Mouse (Mus musculus): ENCODE data around the gene Dusp9. TPM values are rescaled to one million over a fixed set of nuclear protein-coding genes. Genes with fewer than 3 reads are reported as not detected.

The Dusp9 gene
- polyA plus RNA-seq, 1 experiment from 2014 or later = 23.5 TPM

DNA sequence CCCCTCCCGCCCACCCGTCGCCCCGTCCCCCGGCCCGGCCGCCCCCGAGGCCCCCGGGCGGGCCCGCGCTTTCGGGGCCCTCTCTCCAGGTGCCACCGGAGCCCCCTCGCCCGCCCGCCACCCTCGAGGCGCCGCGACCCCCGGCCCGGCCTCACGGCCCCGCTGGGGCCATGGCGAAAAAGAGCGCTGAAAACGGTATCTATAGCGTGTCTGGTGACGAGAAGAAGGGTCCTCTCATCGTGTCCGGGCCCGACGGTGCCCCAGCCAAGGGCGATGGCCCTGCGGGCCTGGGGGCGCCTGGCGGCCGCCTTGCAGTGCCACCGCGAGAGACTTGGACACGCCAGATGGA is 34.4 kb downstream of the Dusp9 start:
- peak overlapping the region; percentile 76 for H3K27ac ChIP-seq

GRCm38 (mm10) chrX:73673968-73674661 is 34.9 kb downstream of the Dusp9 start:
- Histone ChIP-seq H3K4me3 (replicated peaks; ENCODE audit: low read depth, low read length) (peak overlapping the region; percentile 52), H3K36me3 (ENCODE audit: insufficient read depth, low read length) (no peaks in the 10 kb centered on the region), H3K9me3 (replicated peaks; ENCODE audit: low read length) (no peaks in the 10 kb centered on the region), H3K27me3 (ENCODE audit: insufficient read depth, low read length) (no peaks in the 10 kb centered on the region), H3K4me1 (replicated peaks; ENCODE audit: insufficient read depth, low read length) (no peaks in the 10 kb centered on the region), H3K9ac (ENCODE audit: low read depth, low read length) (peak overlapping the region; percentile 78), H3K27ac (peak overlapping the region; percentile 76), H3K4me2 (ENCODE audit: low read length) (peak overlapping the region; percentile 68)
- WGBS = 29% methylated on average over 20 of the region's 20 CpGs
- DNase-seq (ENCODE audit: low spot score) (peak; percentile 19), ATAC-seq (replicated peaks; ENCODE audit: low FRiP score, low read depth) (peak; percentile 82)
- no peak for TF ChIP-seq CTCF (IDR thresholded peaks at IDR 0.05; ENCODE audit: low read depth)

More for the DNA sequence above, 34.4 kb downstream of the Dusp9 start:
- Histone ChIP-seq H3K9ac (ENCODE audit: low read depth, low read length) (peak overlapping the region; percentile 78), H3K4me2 (ENCODE audit: low read length) (peak overlapping the region; percentile 68), H3K27me3 (ENCODE audit: insufficient read depth, low read length) (no peaks in the 10 kb centered on the region), H3K4me1 (replicated peaks; ENCODE audit: insufficient read depth, low read length) (no peaks in the 10 kb centered on the region), H3K36me3 (ENCODE audit: insufficient read depth, low read length) (no peaks in the 10 kb centered on the region), H3K9me3 (replicated peaks; ENCODE audit: low read length) (no peaks in the 10 kb centered on the region), H3K4me3 (replicated peaks; ENCODE audit: low read depth, low read length) (peak overlapping the region; percentile 52)
- WGBS = 27% methylated on average over 34 of the region's 42 CpGs
- no peak for TF ChIP-seq CTCF (IDR thresholded peaks at IDR 0.05; ENCODE audit: low read depth)
- peak; percentile 18; the same call in 1 of the 2 replicates for ATAC-seq (replicated peaks; ENCODE audit: low FRiP score, low read depth)
- DNase-seq (ENCODE audit: low spot score) = no peak

DNA sequence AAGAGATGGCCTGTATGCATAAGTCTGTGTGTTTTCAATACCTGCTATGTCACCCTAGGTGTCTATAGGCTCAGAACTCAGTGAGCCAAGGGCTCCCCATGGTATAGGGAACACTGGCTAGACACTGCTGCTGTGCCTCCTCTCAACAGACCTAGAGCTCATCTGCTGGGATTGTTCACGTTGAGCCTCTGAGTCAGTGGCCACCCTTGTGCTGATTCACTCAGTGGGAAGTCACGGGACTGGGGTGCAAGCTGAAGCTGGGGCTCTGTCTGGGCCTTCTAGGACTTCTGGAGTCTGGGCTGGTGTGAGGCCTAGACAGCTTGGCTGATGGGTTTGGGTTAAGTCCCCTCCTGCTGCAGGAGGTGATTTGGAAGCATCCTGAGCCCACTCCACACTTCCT is 36.0 kb downstream of the Dusp9 start:
- H3K27me3 ChIP-seq (ENCODE audit: insufficient read depth, low read length) = no peaks in the 10 kb centered on the region
- DNase-seq (ENCODE audit: low spot score) = no peak
- H3K4me2 ChIP-seq (ENCODE audit: low read length) = peak overlapping the region; percentile 68
- no peak overlapping the region for H3K4me3 ChIP-seq (replicated peaks; ENCODE audit: low read depth, low read length)
- H3K9me3 ChIP-seq (replicated peaks; ENCODE audit: low read length) = no peaks in the 10 kb centered on the region
- WGBS = 85% methylated on average over 2 of the region's 2 CpGs
- H3K36me3 ChIP-seq (ENCODE audit: insufficient read depth, low read length) = no peaks in the 10 kb centered on the region
- no peak overlapping the region for H3K27ac ChIP-seq
- no peaks in the 10 kb centered on the region for H3K4me1 ChIP-seq (replicated peaks; ENCODE audit: insufficient read depth, low read length)
- H3K9ac ChIP-seq (ENCODE audit: low read depth, low read length) = no peak overlapping the region
- TF ChIP-seq CTCF (IDR thresholded peaks at IDR 0.05; ENCODE audit: low read depth) = no peak
- ATAC-seq (replicated peaks; ENCODE audit: low FRiP score, low read depth) = no peak

DNA sequence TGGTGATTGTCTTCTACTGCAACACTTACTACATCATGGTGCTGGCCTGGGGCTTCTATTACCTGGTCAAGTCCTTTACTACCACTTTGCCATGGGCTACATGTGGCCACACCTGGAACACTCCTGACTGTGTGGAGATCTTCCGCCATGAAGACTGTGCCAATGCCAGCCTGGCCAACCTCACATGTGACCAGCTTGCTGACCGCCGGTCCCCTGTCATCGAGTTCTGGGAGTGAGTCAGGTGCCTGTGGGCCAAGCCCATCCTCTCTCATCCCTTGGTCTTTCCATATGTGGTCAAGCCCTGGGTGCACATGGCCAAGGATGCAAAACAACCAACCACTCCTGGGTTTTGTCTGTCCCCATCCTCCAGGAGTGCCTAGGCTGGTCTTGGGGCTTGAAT is 37.4 kb downstream of the Dusp9 start:
- Histone ChIP-seq H3K4me2 (ENCODE audit: low read length) (no peak overlapping the region), H3K4me1 (replicated peaks; ENCODE audit: insufficient read depth, low read length) (no peaks in the 10 kb centered on the region), H3K27me3 (ENCODE audit: insufficient read depth, low read length) (no peaks in the 10 kb centered on the region), H3K9ac (ENCODE audit: low read depth, low read length) (no peak overlapping the region), H3K9me3 (replicated peaks; ENCODE audit: low read length) (no peaks in the 10 kb centered on the region), H3K36me3 (ENCODE audit: insufficient read depth, low read length) (no peaks in the 10 kb centered on the region), H3K4me3 (replicated peaks; ENCODE audit: low read depth, low read length) (no peak overlapping the region), H3K27ac (no peak overlapping the region)
- DNase-seq (ENCODE audit: low spot score) (no peak), ATAC-seq (replicated peaks; ENCODE audit: low FRiP score, low read depth) (no peak)
- 90% methylated on average over 4 of the region's 4 CpGs for WGBS
- no peak for TF ChIP-seq CTCF (IDR thresholded peaks at IDR 0.05; ENCODE audit: low read depth)

DNA sequence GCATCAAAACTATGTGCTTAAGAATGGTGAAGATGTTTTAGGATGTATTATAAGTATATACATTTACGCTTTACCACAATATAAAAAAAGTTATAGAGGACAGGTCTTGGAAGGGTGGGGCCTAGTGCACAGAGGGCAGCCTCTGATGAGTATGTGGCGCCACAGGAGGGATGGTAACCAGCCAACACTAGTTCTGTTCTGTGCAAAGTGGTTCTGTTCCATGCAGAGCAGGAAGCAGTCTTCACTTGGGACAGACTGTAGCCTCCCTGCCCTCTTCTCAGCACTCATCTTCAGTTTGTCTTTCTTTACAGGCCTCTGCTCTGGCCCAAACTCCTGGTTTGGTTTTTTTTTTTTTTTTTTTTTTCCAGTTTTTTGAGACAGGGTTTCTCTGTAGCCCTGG is 44.9 kb downstream of the Dusp9 start:
- Histone ChIP-seq H3K9me3 (replicated peaks; ENCODE audit: low read length) (no peaks in the 10 kb centered on the region), H3K36me3 (ENCODE audit: insufficient read depth, low read length) (0 out of 2 replicates have a peak, but pooled peaks cover 6% of the 10 kb centered on the region), H3K4me1 (replicated peaks; ENCODE audit: insufficient read depth, low read length) (no peaks in the 10 kb centered on the region), H3K27me3 (ENCODE audit: insufficient read depth, low read length) (no peaks in the 10 kb centered on the region), H3K9ac (ENCODE audit: low read depth, low read length) (no peak overlapping the region), H3K4me3 (replicated peaks; ENCODE audit: low read depth, low read length) (no peak overlapping the region), H3K4me2 (ENCODE audit: low read length) (no peak overlapping the region), H3K27ac (no peak overlapping the region)
- ATAC-seq (replicated peaks; ENCODE audit: low FRiP score, low read depth) = no peak
- TF ChIP-seq CTCF (IDR thresholded peaks at IDR 0.05; ENCODE audit: low read depth) = no peak
- 81% methylated on average over 2 of the region's 2 CpGs for WGBS
- no peak for DNase-seq (ENCODE audit: low spot score)

DNA sequence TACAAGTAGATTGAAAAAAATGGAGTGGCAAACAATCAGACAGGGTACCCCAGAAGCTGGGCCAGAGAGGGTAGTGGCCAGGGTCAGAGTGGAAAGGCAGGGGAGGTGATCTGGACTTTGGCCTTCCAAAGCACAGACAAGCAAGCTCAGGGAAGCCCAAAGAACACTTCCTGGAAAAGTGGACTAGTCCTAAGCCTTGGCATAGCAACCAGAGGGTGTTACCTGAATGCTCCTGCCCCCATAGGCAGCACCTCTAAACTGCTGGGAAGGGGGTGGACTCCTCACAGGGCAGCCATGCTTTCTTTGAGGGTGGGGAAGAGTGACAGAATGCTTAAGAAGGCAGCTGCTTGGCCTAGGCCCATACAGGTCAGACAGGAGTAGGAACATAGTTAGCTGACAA is 45.8 kb downstream of the Dusp9 start:
- H3K27me3 ChIP-seq (ENCODE audit: insufficient read depth, low read length) = no peaks in the 10 kb centered on the region
- no peak overlapping the region for H3K4me3 ChIP-seq (replicated peaks; ENCODE audit: low read depth, low read length)
- no peaks in the 10 kb centered on the region for H3K4me1 ChIP-seq (replicated peaks; ENCODE audit: insufficient read depth, low read length)
- DNase-seq (ENCODE audit: low spot score) (no peak), ATAC-seq (replicated peaks; ENCODE audit: low FRiP score, low read depth) (peak; percentile 37; the same call in 1 of the 2 replicates)
- H3K9me3 ChIP-seq (replicated peaks; ENCODE audit: low read length) = no peaks in the 10 kb centered on the region
- no peak overlapping the region for H3K27ac ChIP-seq
- no peak overlapping the region for H3K9ac ChIP-seq (ENCODE audit: low read depth, low read length)
- no peak overlapping the region for H3K4me2 ChIP-seq (ENCODE audit: low read length)
- 0 out of 2 replicates have a peak, but pooled peaks cover 6% of the 10 kb centered on the region for H3K36me3 ChIP-seq (ENCODE audit: insufficient read depth, low read length)
- TF ChIP-seq CTCF (IDR thresholded peaks at IDR 0.05; ENCODE audit: low read depth) = no peak
